Mouse (Mus musculus) T-helper 1 cell (primary cell): ENCODE measurements around the gene Rtn4rl1.

Experiments used
- in situ Hi-C: fragments of 300-600 bp; cut with MboI, MseI; formaldehyde crosslinking; loops from one replicate; pipeline ENCODE4 v1.15.1; 2025; ENCODE audit warnings: high pct_unique_total_duplicates

Gene Rtn4rl1

GRCm38 (mm10) chr11:75193256-75194071, at the start of gene Rtn4rl1:
Gene Rtn4rl1 (plus strand): TSS chr11:75193783.
- in situ Hi-C loops, result loop anchor here (5.0 kb wide), 1 partner anchor 89 kb away; no protein-coding TSS in a partner anchor

- in situ Hi-C loops, result no loop called here
Observed at GRCm38 (mm10) chr11:75145841-75146240, 47.7 kb upstream of the Rtn4rl1 start.

GRCm38 (mm10) chr11:75147106-75147845, 46.3 kb upstream of the Rtn4rl1 start:
- in situ Hi-C loops, result no loop called here

- in situ Hi-C loops, result no loop called here
Observed at GRCm38 (mm10) chr11:75147846-75148168, 45.8 kb upstream of the Rtn4rl1 start.

GRCm38 (mm10) chr11:75148332-75149035, 45.1 kb upstream of the Rtn4rl1 start:
- in situ Hi-C loops, result no loop called here

- in situ Hi-C loops, result no loop called here
Observed at GRCm38 (mm10) chr11:75150346-75150745, 43.2 kb upstream of the Rtn4rl1 start.

- in situ Hi-C loops, result no loop called here
Observed at GRCm38 (mm10) chr11:75152603-75153557, 40.7 kb upstream of the Rtn4rl1 start.

GRCm38 (mm10) chr11:75154053-75154585, 39.5 kb upstream of the Rtn4rl1 start:
- in situ Hi-C loops, result no loop called here

GRCm38 (mm10) chr11:75155985-75156384, 37.6 kb upstream of the Rtn4rl1 start:
- in situ Hi-C loops, result loop anchor here (5.0 kb wide), 1 partner anchor 169 kb away; no protein-coding TSS in a partner anchor

- in situ Hi-C loops, result loop anchor here (5.0 kb wide), 1 partner anchor 169 kb away; no protein-coding TSS in a partner anchor
Observed at GRCm38 (mm10) chr11:75156416-75156815, 37.2 kb upstream of the Rtn4rl1 start.

GRCm38 (mm10) chr11:75157037-75157436, 36.5 kb upstream of the Rtn4rl1 start:
- in situ Hi-C loops, result loop anchor here (5.0 kb wide), 1 partner anchor 170 kb away; no protein-coding TSS in a partner anchor

GRCm38 (mm10) chr11:75157901-75158300, 35.7 kb upstream of the Rtn4rl1 start:
- in situ Hi-C loops, result loop anchor here (5.0 kb wide), 1 partner anchor 171 kb away; no protein-coding TSS in a partner anchor

- in situ Hi-C loops, result loop anchor here (5.0 kb wide), 1 partner anchor 171 kb away; no protein-coding TSS in a partner anchor
Observed at GRCm38 (mm10) chr11:75158432-75158831, 35.2 kb upstream of the Rtn4rl1 start.

- in situ Hi-C loops, result loop anchor here (5.0 kb wide), 1 partner anchor 172 kb away; no protein-coding TSS in a partner anchor
Observed at GRCm38 (mm10) chr11:75159564-75159963, 34.0 kb upstream of the Rtn4rl1 start.

GRCm38 (mm10) chr11:75160954-75161353, 32.6 kb upstream of the Rtn4rl1 start:
- in situ Hi-C loops, result no loop called here

GRCm38 (mm10) chr11:75161417-75162008, 32.1 kb upstream of the Rtn4rl1 start:
- in situ Hi-C loops, result no loop called here

GRCm38 (mm10) chr11:75162591-75163080, 30.9 kb upstream of the Rtn4rl1 start:
- in situ Hi-C loops, result no loop called here

GRCm38 (mm10) chr11:75163379-75163778, 30.2 kb upstream of the Rtn4rl1 start:
- in situ Hi-C loops, result no loop called here

- in situ Hi-C loops, result no loop called here
Observed at GRCm38 (mm10) chr11:75164051-75164450, 29.5 kb upstream of the Rtn4rl1 start.

- in situ Hi-C loops, result no loop called here
Observed at GRCm38 (mm10) chr11:75164750-75165149, 28.8 kb upstream of the Rtn4rl1 start.
